Mouse (Mus musculus) olfactory bulb, adult 2 months (tissue): ENCODE data around the gene Gcnt3.

Experiments
- CTCF ChIP-seq: fragments of 200-500 bp; IDR thresholded peaks from 2 replicates; pipeline ENCODE4 v1.5.1; 2012; ENCODE audit warnings: low read depth, mild to moderate bottlenecking, low read length, moderate library complexity; ENCODE audit not compliant: insufficient read depth
- POLR2A ChIP-seq: fragments of 200-500 bp; IDR thresholded peaks from 2 replicates; pipeline ENCODE4 v1.6.1; 2012; ENCODE audit warnings: mild to moderate bottlenecking, low read depth, low read length, moderate library complexity; ENCODE audit not compliant: insufficient read depth

DNA sequence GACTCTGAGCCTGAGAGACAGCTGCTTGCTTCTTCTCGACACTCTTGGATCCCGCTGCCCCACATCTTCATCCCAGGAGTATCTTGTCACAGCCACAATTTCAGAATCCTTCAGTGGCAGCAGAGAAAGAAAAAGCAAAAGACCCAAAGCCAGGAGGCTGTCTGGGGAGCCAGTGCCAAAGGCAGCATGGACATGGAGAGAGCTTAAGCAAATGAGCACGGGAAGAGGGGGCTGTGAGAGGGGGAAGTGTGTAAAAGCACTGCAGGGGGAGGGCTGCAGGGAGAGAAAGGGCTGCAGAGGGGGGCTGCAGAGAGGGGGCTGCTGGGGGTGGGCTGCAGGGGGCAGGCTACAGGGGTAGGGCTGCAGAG, 11.5 kb upstream of the Gcnt3 start:
- TF ChIP-seq CTCF (no peak), POLR2A (no peak)
